Mouse (Mus musculus) E14TG2a.4 (cell line): ENCODE results near the gene Stx18.

Experiments
- CTCF ChIP-seq: conservative IDR thresholded peaks from 2 replicates; pipeline ENCODE4 v1.5.1; 2014; ENCODE audit warnings: low read length
- NANOG ChIP-seq: IDR thresholded peaks from 2 replicates; pipeline ENCODE4 v1.6.1; 2014; ENCODE audit warnings: borderline replicate concordance, low read length, mixed read lengths
- POU5F1 ChIP-seq: IDR thresholded peaks from 2 replicates; pipeline ENCODE4 v1.6.1; 2014; ENCODE audit warnings: low read length, borderline replicate concordance

- TF ChIP-seq CTCF (no peak), NANOG (no peak), POU5F1 (no peak)
Observed at GRCm38 (mm10) chr5:38061051-38061450, 22.5 kb downstream of the Stx18 start.
